In the genomic region with DNA sequence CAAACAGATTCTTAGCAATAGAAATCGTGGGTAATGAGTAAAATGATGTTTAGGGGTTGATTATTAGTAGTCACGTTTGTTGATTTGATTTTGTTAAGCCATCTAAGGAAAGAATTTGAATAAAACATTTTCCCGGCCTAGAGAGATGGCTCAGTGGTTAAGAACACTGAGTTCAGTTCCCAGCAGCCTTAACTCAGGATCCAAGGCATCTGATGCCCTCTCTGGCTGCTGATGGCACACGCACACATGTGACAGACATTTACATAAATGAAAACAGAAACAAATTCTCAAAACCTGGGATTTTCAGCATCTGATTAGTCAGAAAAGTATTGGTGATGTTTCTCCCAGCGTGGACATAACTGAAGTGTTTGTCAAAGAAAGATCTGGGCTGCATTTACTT, we compare ENCODE assay signal across 8 mouse cellular contexts. TPM values are rescaled to one million over a fixed set of nuclear protein-coding genes. Genes with fewer than 3 reads are reported as not detected.
DNase-seq lines count a peak whose midpoint lies in the region; ATAC-seq and TF ChIP-seq lines count a peak whose summit lies in the region.

No protein-coding gene starts in this region.

- no peak overlapping the region for H3K9ac ChIP-seq in intestine, embryonic 15.5 days
- H3K9ac ChIP-seq in intestine, postnatal 0 days (ENCODE audit: low read depth, low read length), result no peak overlapping the region
- no peak overlapping the region for H3K9ac ChIP-seq in forebrain, embryonic 16.5 days (replicated peaks; ENCODE audit: low read depth, low read length)

- no peak for ATAC-seq in intestine, embryonic 15.5 days
- no peak for ATAC-seq in intestine, postnatal 0 days
- no peak for ATAC-seq in forebrain, embryonic 16.5 days
- no peak for ATAC-seq in megakaryocyte progenitor cell, adult 5-6 weeks (replicated peaks; ENCODE audit: poor library complexity)

- H3K79me2 ChIP-seq in macrophage (ENCODE audit: inconsistent target), result peaks cover 100% of the 10 kb centered on the region

- DNase-seq in brain, embryonic 14.5 days (ENCODE audit: low read depth), result peak; percentile 43
- no peak for DNase-seq in urinary bladder, postnatal 36 days (ENCODE audit: low spot score in 2 of 2)
- no peak for DNase-seq in thymus, postnatal 14 days

- no peaks in the 10 kb centered on the region for H3K36me3 ChIP-seq in intestine, embryonic 15.5 days
- H3K36me3 ChIP-seq in intestine, postnatal 0 days (ENCODE audit: control insufficient read depth, insufficient read depth), result no peaks in the 10 kb centered on the region; the same call in 1 of the 2 replicates
- no peaks in the 10 kb centered on the region for H3K36me3 ChIP-seq in forebrain, embryonic 16.5 days (ENCODE audit: control insufficient read depth, insufficient read depth)
- H3K36me3 ChIP-seq in macrophage (ENCODE audit: inconsistent target), result 0 out of 2 replicates have a peak, but pooled peaks cover 6% of the 10 kb centered on the region

- H3K4me2 ChIP-seq in intestine, embryonic 15.5 days (replicated peaks), result no peak overlapping the region
- no peak overlapping the region for H3K4me2 ChIP-seq in intestine, postnatal 0 days (replicated peaks; ENCODE audit: low read depth)
- H3K4me2 ChIP-seq in forebrain, embryonic 16.5 days (ENCODE audit: low read length), result no peak overlapping the region

- no peak for TF ChIP-seq POLR2A in brain, embryonic 14.5 days (IDR thresholded peaks at IDR 0.05; ENCODE audit: borderline replicate concordance, extremely low read depth, insufficient read depth, insufficient read length, poor library complexity, severe bottlenecking)

- no peaks in the 10 kb centered on the region for H3K27me3 ChIP-seq in intestine, embryonic 15.5 days (replicated peaks)
- H3K27me3 ChIP-seq in intestine, postnatal 0 days (replicated peaks; ENCODE audit: control insufficient read depth, insufficient read depth, low read length), result no peaks in the 10 kb centered on the region
- no peaks in the 10 kb centered on the region for H3K27me3 ChIP-seq in forebrain, embryonic 16.5 days (replicated peaks; ENCODE audit: control insufficient read depth, insufficient read depth, low read length)

- H3K4me3 ChIP-seq in intestine, embryonic 15.5 days (replicated peaks), result no peak overlapping the region
- no peak overlapping the region for H3K4me3 ChIP-seq in intestine, postnatal 0 days (ENCODE audit: low read depth, low read length)
- no peak overlapping the region for H3K4me3 ChIP-seq in forebrain, embryonic 16.5 days (replicated peaks; ENCODE audit: low read length)
- no peak overlapping the region for H3K4me3 ChIP-seq in macrophage (ENCODE audit: inconsistent target)

- no peaks in the 10 kb centered on the region for H3K9me3 ChIP-seq in intestine, embryonic 15.5 days
- no peaks in the 10 kb centered on the region for H3K9me3 ChIP-seq in intestine, postnatal 0 days (ENCODE audit: control insufficient read depth)
- no peaks in the 10 kb centered on the region for H3K9me3 ChIP-seq in forebrain, embryonic 16.5 days (ENCODE audit: control insufficient read depth, low read length)

- 0 out of 2 replicates have a peak, but pooled peaks cover 2% of the 10 kb centered on the region for H3K4me1 ChIP-seq in intestine, embryonic 15.5 days (replicated peaks)
- H3K4me1 ChIP-seq in intestine, postnatal 0 days (replicated peaks; ENCODE audit: control insufficient read depth, insufficient read depth, low read length), result 0 out of 2 replicates have a peak, but pooled peaks cover 4% of the 10 kb centered on the region
- peaks cover 27% of the 10 kb centered on the region for H3K4me1 ChIP-seq in forebrain, embryonic 16.5 days (replicated peaks; ENCODE audit: control insufficient read depth, insufficient read depth, low read length)

- WGBS in intestine, embryonic 15.5 days, result 78% methylated on average over 5 of the region's 5 CpGs
- 82% methylated on average over 5 of the region's 5 CpGs for WGBS in intestine, postnatal 0 days
- 65% methylated on average over 5 of the region's 5 CpGs for WGBS in forebrain, embryonic 16.5 days
- 97% methylated on average over 5 of the region's 5 CpGs for WGBS in macrophage (ENCODE audit: missing documents)

- H3K27ac ChIP-seq in intestine, embryonic 15.5 days, result 0 out of 2 replicates have a peak overlapping the region, but pooled peaks have one; percentile 7
- no peak overlapping the region for H3K27ac ChIP-seq in intestine, postnatal 0 days (ENCODE audit: low read depth, low read length)
- peak overlapping the region; percentile 76 for H3K27ac ChIP-seq in forebrain, embryonic 16.5 days (ENCODE audit: low read length)
- H3K27ac ChIP-seq in macrophage, result peak overlapping the region; percentile 43

- no peak for TF ChIP-seq CTCF in intestine, postnatal 0 days (IDR thresholded peaks at IDR 0.05; ENCODE audit: low read depth)
- no peak for TF ChIP-seq CTCF in brain, embryonic 14.5 days (IDR thresholded peaks at IDR 0.05; ENCODE audit: borderline replicate concordance, extremely low read depth, insufficient read depth, insufficient read length)

RNA-seq across cellular contexts. Expression of gene Atf7ip, which starts 47.2 kb away (rescaled TPM):
- 24.1 and 25.4 TPM in 2 replicates for polyA plus RNA-seq in intestine, embryonic 15.5 days (2015; fragmentation: Nextera tagmentation; extraction: Ambion mirVana)
- polyA plus RNA-seq in intestine, postnatal 0 days (2015; fragmentation: Nextera tagmentation; extraction: Ambion mirVana), result 8.6 and 9.4 TPM in 2 replicates
- polyA plus RNA-seq in brain, embryonic 14.5 days (2012; rRNA removed), result 40.0 and 67.9 TPM in 2 replicates
- 49.2 and 50.9 TPM in 2 replicates for polyA plus RNA-seq in forebrain, embryonic 16.5 days (2015; fragmentation: Nextera tagmentation; extraction: Ambion mirVana)
- 100 to 1,000 TPM in 18 of 26 experiments, 10 to 100 TPM in 8; 42.6 to 322 (median 177) TPM for total RNA-seq in macrophage (2018; cell fraction: chromatin; rRNA removed)
- total RNA-seq in macrophage (2018; cell fraction: cytosol; rRNA removed), result 10 to 100 TPM in 25 of 26 experiments, 1 to 10 TPM in 1; 4.6 to 80.8 (median 41.8) TPM
- total RNA-seq in macrophage (2018; cell fraction: nucleus; rRNA removed), result 100 to 1,000 TPM in 12 of 26 experiments, 10 to 100 TPM in 14; 27.4 to 183 (median 95.2) TPM
- 12.0 to 34.6 TPM (median 17.1 TPM) in 3 replicates for polyA plus RNA-seq in macrophage (2018)
- total RNA-seq in megakaryocyte progenitor cell, adult 5-6 weeks (2015), result 83.1 and 106 TPM in 2 replicates
- total RNA-seq in megakaryocyte progenitor cell, adult 5-6 weeks (2017), result 30.1 and 39.4 TPM in 2 replicates
